Mouse (Mus musculus) fibroblast of lung, adult 2 months (primary cell): ENCODE results near the gene Flot2.
A peak's percentile ranks its signal among the peaks of the same experiment; 100 is the strongest.

ENCODE experiments used
- DNase-seq: peaks from one replicate; pipeline ENCODE4 v3.0.0-alpha.2; 2011; ENCODE audit warnings: low read depth

The Flot2 gene

DNA sequence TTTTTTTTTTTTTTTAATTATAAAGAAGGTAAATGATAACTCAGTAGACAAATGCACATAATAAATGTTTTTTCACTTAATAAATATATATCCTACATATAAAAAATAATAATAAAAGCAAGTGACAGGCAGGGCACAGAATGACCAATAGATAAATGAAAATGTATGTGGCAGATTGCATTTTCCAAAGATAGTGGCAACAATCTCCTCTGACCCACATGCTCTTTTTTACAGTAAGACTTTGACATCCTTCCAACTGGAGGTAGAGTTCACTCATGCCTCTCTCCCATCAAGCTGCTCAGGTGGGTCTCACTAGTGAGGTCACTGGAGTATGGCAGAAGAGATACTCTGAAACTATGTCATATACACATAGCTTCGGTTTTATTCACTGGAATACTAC lies 24.8 kb downstream of the Flot2 start:
- no peak for DNase-seq

DNA sequence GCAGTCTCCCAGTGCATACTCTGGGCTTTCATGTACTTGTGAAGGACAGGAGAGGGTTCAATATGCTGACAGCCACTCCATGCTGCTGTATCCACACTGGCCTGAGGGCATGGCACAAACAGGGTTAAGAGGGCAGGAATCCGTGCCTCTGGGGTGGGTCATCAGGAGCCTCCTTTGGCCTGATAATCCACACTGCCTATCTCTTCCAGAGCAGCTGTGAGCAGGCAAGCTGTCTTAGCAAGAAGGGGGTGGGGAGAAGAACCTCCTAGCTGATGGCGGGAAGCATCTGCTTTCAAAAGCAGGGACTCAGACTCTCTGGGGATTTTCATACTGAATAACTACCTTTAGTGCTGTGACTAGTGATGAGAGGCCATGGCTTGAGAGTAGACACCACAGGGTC lies 28.2 kb downstream of the Flot2 start:
- no peak for DNase-seq

- no peak for DNase-seq
These were observed 28.9 kb downstream of the Flot2 start for GRCm38 (mm10) chr11:78066641-78067040.

- no peak for DNase-seq
These were observed 29.8 kb downstream of the Flot2 start for GRCm38 (mm10) chr11:78067566-78067965.

GRCm38 (mm10) chr11:78069130-78069529 lies 31.4 kb downstream of the Flot2 start:
- no peak for DNase-seq

DNA sequence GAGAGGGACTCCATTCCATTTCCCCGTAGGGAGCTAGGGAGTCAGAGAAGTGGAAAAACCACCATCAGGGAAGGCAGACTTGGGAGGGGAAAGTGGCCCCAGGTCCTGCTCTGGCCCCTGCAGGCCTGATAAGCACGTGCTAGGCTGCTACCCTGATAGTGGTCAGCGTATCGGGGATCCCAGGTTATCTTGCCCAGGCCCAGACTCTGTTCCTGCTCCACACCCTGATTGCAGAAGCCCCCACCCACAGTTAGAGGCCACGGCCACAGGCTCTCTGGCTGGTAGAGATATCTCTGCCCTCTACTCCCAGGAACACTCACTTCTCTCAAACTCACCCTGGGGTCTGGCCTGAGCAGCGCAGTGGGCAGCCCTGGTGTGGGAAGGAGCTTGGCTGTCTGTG lies 31.9 kb downstream of the Flot2 start:
- no peak for DNase-seq

DNA sequence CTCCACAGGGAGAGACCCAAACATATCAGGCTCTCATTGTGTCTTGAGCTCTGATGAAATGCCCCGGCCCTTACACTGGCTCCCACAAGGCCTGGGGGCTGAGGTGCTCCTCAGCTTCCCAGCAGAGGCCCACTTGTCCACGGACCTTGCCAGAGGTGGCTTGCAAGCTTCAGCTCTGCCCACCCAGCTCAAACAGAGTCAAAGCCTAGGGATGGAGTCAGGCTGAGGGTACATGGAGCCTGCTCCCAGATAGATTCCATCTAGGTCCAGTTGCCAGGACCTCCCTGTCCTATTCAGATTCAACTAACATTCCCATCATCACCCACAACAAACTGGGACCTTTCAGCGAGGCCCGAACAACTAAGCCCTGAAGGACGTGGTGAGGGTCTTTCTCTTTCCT lies 34.2 kb downstream of the Flot2 start:
- no peak for DNase-seq

DNA sequence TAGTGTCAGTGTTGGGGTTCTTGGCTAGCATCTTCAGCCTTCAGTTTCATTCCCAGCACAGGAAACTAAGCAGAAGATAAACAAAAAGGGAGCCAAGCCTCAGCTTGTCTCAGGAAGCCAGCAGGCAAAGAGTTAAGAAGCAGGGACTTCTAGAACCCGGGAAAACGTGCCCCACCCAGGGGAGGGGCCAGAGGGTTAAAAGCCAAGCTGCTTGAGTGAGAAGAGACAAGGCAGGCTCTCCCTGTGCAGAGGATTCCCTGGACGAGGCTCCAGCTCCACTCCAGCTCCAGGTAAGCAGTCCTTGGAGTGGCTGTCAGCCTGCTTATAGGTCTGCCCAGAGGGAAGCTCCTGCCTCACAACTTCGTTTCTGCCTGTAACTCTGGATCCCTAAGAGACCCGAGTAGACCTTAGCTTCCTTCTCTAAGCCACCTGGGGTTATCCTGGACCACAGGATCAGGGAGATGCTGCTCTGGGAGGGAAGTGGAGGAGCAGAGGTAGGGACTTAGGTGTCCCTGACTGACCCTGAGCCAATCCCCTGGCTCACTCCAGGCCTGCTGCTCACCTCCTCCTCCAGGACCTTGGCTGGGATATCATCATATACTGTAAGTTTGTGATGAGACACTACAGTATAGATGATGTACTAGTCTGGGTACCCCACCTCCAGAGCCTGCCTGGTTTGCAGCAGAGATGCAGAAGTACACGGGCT lies 34.8 kb downstream of the Flot2 start:
- no peak for DNase-seq

- no peak for DNase-seq
These were observed 36.0 kb downstream of the Flot2 start for GRCm38 (mm10) chr11:78073577-78074276.

DNA sequence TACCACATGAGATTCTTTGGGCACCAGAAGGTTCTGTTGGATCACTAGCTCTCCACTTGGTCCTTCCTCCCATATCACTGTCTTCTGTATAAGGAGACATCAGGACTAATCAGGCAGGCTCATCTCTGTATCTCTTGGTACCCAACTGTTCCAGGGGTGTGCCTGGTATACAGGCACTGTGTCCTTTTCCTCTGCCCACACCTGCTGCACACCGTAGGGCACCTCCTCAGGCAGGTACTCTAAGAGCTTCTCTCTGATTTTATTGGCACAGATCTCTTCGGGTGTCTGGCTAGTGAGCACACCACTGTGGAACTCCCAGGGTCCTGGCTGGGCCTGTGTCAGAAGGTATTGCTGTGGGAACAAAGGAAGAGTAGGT lies 36.5 kb downstream of the Flot2 start:
- DNase-seq: no peak

DNA sequence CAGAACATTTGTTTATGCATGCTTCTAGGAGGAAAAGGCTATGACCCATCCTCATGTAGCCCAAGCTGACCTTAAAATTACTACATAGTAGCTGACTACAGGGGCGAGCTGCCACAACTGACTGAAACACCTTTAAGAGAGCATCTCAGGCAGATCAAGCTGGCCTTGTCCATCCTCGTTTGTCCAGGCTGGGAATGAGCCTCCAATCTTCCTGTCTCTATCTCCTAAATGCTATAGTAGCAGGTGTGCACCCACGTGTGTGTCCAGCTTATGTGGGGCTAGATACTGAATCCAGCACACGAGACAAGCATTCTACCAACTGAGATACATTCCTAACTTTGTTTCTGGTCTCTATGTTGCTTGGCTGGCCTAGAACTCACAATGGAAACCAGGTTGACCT lies 36.9 kb downstream of the Flot2 start:
- no peak for DNase-seq

DNA sequence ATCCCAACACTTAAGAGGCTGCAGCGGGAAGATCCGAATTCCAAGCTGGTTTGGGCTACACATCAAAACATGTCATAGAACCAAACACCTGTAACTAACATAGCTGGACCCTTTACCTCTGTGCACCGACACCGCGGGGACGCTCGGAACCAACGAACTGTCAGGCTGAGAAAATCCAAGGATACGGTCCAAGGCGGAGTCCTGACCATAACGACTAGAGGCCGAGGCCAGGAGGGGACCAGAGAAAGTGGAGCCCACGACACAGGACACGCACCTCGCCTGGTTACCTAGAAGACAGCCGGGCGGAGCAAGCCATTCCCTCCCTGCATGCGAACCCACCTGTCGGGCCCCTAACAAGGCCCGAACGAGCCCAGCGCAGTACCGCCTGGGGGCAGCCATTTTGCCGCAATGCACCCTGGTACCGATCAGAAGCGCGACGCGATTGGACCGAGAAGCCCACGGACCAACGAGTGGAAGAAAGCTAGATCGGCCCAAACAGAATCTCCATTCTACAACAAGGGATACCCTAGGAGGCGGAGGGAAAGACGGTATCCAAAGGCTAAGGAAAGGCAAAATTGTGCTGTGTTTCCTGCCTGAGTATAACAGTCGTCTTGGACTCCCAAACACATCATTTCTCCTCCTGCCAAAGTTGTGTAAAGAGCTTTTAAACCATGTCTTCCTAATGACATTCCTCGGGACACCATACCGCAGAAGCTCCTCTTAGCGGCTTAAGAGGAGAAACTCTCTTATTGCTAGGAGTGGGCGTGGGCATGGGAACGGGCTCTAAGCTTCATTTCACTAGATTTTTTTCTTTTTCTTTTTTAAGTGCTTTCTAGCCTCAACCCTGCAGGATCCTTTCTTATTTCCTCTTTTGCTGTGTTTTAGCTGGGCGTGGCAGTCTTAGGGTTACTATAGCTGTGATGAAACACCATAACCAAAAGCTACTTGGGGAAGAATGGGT lies 42.5 kb downstream of the Flot2 start, which contains the start of gene Eral1:
Gene Eral1, minus strand, starts transcription at position 423 of the 961 bp plus-strand sequence.
- DNase-seq: peak; percentile 76

GRCm38 (mm10) chr11:78083595-78083994 lies 45.9 kb downstream of the Flot2 start:
- no peak for DNase-seq

- no peak for DNase-seq
These were observed 49.3 kb downstream of the Flot2 start for GRCm38 (mm10) chr11:78086925-78087479.

GRCm38 (mm10) chr11:78087756-78088281 lies 50.1 kb downstream of the Flot2 start:
- no peak for DNase-seq

DNA sequence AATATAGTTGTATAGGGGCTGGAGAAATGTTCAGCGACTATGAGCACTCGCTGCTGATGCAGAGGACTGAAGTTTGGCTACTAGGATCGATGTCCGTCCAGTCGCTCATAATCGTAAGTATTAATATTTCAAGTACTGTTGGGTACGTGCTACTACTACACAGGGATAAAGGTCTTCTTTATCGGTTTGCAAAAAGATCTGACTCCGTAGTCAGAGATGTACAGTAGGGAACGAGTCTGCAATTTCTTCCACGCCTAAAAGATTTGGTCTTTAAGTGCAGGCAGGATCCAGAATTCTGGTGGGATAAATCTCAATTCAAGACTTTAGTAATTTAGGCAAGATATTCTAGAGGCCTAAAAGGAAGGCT lies 56.4 kb downstream of the Flot2 start:
- no peak for DNase-seq

DNA sequence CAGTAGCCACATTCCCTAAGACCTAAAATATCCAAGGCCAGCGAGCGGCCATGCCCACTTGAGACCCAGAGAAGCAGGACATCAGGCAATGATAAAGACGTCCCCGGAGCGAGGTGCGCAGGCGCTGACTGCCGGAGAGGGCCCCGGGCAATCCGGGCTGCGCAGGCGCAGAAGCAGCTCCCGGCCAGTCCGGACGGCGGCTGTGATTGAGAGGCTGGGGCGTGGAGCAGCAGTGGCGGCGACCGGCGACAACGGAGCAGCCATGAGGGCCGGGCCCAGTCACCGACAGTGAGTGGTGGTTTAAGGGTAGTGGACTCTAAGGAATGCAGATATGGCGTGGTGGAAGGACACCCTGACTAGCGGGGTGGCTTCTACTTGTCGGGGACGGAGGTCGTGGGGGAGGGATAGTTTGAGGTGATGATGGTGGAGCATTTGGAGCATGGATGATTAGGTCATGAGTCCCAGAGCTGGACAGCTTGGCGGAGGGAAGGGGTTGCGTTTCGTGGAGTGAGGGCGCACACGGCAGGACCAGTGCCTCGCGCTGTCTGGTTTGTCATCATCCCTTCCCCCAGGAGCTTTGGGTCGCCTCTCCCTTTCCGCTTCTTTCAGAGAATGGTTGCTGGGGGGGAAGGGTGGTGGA lies 56.9 kb downstream of the Flot2 start, which contains the start of gene Fam222b:
Gene Fam222b, plus strand, starts transcription at position 157 of the 640 bp plus-strand sequence.
- peak; percentile 65 for DNase-seq

DNA sequence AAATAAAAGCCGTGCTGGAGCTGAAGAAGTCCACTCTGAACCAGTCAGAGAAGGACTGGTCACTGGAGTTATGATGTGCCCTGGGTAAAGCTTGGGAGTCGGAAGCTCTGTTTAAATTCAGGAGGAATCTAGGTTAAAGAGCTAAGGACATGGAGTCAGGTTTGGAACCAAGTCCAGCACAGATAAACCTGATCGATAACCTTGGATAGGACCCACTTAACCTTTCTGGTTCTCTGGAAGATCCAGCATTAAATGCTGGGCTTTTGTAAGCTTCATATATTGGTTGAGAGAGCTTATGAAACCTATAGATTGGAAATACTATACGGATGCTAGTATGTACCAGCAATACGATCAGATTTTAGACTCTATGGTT lies 57.4 kb downstream of the Flot2 start:
- DNase-seq: no peak

- DNase-seq: no peak
These were observed 59.3 kb downstream of the Flot2 start for GRCm38 (mm10) chr11:78097077-78097476.

GRCm38 (mm10) chr11:78100746-78101145 lies 63.0 kb downstream of the Flot2 start:
- no peak for DNase-seq

GRCm38 (mm10) chr11:78102142-78102541 lies 64.4 kb downstream of the Flot2 start:
- DNase-seq: peak; percentile 64
